Mouse (Mus musculus): ENCODE data around the gene Arfip2.

Arfip2 gene

GRCm38 (mm10) chr7:105640233-105640893 is at the start of gene Arfip2, which contains the start of gene Gm45799:
Arfip2 (minus strand) TSS chr7:105640416.
Gm45799 (plus strand) TSS chr7:105640552.
- peak; percentile 96 for DNase-seq

GRCm38 (mm10) chr7:105685541-105686197 is 45.5 kb upstream of the Arfip2 start:
- no peak for DNase-seq

- DNase-seq, result peak; percentile 88
Measured at GRCm38 (mm10) chr7:105650639-105651435, 10.6 kb upstream of the Arfip2 start, which contains the start of gene Dnhd1. Dnhd1 (plus strand) TSS chr7:105650827.

- no peak for DNase-seq
Measured at GRCm38 (mm10) chr7:105641936-105642335, 1.7 kb upstream of the Arfip2 start.

DNA sequence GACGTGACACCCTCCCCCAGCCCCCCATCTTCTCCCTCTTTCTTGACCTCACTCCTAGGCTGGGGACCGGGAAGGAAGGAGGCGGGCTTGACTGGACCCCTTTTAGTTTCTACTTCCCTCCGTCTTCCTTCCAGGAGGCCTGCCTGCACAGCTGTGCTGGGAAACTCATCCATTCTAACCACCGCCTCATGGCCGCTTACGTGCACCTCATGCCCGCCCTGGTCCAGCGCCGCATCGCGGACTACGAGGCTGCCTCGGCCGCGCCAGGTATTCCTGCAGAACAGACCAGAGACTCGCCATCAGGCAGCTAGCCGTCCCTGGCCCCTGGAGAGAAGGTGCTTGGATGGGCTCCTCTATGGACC is 659 bp upstream of the Arfip2 start:
- DNase-seq, result peak; percentile 45

DNA sequence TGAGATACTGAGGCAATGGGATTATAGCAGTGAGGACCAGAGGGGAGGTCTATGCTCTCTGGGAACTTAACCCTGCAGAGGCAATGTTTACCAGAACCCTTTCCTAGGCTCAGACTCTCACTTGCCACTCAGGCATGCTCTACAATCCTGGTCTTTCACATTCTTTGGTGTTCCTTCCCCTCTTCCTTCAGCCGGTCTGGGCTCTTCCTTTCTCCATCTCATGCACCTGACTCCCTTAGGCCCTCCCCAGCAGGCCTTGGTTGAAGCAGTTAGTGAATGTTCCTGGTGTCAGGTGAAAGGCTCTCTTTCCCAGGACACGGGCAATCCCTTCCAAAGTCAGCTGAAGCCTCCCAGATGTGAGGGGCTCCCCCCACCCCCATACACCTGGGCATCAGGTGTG is 460 bp downstream of the Arfip2 start, which contains the start of gene Timm10b:
Gene Timm10b, plus strand, starts transcription at position 301 of the 400 bp plus-strand sequence.
- DNase-seq, result no peak

DNA sequence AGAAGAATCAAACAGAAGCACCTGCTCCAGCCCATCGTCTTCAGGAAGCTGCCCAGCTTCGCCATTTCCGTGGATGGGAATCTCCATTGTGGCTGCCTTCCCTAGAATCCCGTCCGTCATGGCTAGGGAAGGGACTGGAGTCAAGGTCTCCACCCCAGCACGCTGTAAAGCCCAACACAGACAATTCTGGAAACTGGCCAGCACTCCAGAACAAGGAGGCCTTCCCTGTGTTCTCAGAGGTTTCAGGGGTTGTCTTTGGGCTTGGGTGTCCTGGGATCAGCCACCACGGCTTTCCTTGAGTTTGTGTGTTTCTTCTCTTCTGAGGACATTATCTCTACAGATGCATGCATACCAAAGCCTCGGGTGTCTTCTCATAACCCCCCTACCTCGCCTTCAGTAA is 912 bp downstream of the Arfip2 start:
- no peak for DNase-seq

- DNase-seq, result no peak
Measured at GRCm38 (mm10) chr7:105638776-105639175, 1.4 kb downstream of the Arfip2 start.

- no peak for DNase-seq
Measured at GRCm38 (mm10) chr7:105635726-105636125, 4.5 kb downstream of the Arfip2 start.

GRCm38 (mm10) chr7:105634272-105634920 is 5.8 kb downstream of the Arfip2 start:
- DNase-seq, result no peak

- DNase-seq, result no peak
Measured at GRCm38 (mm10) chr7:105633801-105634135, 6.4 kb downstream of the Arfip2 start.

DNA sequence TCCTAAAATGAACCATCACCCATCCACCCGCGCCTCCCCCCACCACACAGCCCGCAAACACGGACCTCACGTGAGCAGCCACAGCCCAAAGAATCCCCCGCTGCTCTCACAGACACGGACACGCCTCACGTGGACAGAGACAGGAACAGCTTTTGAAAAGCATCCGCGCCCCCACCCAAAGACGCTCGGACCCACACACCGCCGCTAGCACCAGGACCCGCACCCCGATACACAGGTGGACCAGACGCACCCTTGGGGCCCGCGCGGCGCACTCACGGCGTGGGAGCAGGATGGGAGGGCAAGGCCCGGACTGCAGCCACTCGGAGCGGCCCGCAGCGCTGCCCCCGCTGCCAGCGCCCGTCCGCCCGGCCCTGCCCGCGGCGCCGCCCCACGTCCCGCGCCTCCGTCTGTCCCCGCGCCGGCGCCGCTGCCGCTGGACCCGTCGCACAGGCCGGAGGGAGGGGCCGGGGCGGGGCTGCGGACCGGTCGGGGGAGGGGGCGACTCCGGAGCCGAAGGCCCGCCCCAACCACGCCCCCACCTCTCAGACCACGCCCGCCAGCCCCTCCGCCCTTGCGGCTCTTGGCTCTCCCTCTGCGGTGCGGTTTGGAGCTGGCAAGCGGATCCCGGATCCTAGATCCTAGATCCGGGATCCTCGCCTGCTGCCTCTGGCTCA is 7.0 kb downstream of the Arfip2 start, which contains the start of gene Trim3:
Gene Trim3, minus strand, starts transcription at position 445 of the 674 bp plus-strand sequence.
- peak; percentile 92 for DNase-seq

- no peak for DNase-seq
Measured at GRCm38 (mm10) chr7:105632551-105632972, 7.7 kb downstream of the Arfip2 start.

DNA sequence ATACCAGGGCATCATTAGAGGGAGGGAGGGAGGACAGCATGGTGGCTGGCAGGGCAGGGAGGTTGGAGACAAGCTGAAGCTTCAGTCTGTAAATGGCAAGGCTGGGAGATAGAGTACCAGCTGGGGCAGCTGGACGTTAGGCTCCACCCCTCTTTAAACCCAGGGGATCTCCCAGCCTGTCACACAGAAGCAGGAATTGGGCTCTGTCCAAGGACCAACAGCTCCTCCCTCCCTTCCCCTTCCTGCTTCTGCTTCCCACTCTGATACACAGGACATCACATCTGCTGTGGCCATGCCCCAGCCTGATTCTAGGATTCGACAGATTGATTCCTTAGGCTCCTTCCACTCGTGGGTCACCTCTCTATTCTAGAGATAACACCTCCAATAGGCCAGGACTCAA is 11.6 kb downstream of the Arfip2 start:
- DNase-seq, result peak; percentile 58

DNA sequence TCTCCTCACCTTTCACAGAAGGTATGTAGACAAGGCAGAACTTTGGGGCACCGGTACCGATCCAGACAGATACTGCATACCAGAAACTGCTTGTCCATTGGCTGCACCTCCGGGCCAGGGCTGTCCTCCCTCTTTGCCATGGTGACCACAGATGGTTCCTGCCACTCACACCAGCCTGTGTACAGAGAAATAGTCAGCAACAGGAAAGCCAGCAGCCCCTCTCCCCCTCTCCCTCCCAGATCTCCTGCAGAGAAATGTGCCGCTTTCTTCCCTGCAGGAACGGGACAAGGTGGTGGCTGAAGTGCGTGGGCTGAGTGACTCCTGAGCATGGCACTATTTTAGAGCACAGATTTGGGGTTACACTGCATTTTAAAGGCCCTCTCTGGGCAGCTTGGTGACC is 14.8 kb downstream of the Arfip2 start:
- DNase-seq, result no peak

- no peak for DNase-seq
Measured at GRCm38 (mm10) chr7:105621646-105622292, 18.4 kb downstream of the Arfip2 start.

GRCm38 (mm10) chr7:105621053-105621452 is 19.2 kb downstream of the Arfip2 start:
- DNase-seq, result no peak

- no peak for DNase-seq
Measured at GRCm38 (mm10) chr7:105619701-105620100, 20.5 kb downstream of the Arfip2 start.

GRCm38 (mm10) chr7:105617810-105618209 is 22.4 kb downstream of the Arfip2 start:
- DNase-seq, result no peak

GRCm38 (mm10) chr7:105616561-105616960 is 23.7 kb downstream of the Arfip2 start:
- no peak for DNase-seq

DNA sequence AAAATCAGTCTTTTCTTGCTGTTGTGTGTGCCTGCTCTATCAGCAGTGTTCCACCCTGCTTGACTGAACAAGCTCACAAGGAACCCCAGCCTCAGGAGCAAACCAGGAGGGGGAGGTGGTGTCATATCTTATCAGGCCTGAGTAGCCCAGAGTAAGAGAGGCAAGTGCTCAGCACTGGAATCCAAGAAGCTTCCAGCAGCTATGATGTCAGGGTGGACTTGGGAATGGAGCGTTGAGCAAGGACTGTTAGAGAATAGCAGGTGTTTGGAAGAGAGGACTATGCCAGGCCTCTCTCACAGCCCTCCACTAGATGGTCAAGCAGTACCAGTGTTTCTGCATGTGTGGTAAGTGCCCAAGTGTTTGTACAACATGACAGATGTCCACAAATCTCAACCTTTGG is 24.5 kb downstream of the Arfip2 start:
- DNase-seq, result no peak

GRCm38 (mm10) chr7:105614400-105614799 is 25.8 kb downstream of the Arfip2 start:
- no peak for DNase-seq

Data from kidney, adult 18-20 months (tissue).